Mouse (Mus musculus): ENCODE data around the gene Hoxb1.

Gene Hoxb1

GRCm38 (mm10) chr11:96365441-96366091 is at the start of gene Hoxb1:
TSS of gene Hoxb1 (plus strand) at chr11:96365752.
- DNase-seq (ENCODE audit: low read depth, low spot score): no peak

GRCm38 (mm10) chr11:96316696-96317607 is 48.6 kb upstream of the Hoxb1 start:
- no peak for DNase-seq (ENCODE audit: low read depth, low spot score)

- DNase-seq (ENCODE audit: low read depth, low spot score): no peak
Measured at GRCm38 (mm10) chr11:96317608-96318367, 47.8 kb upstream of the Hoxb1 start, which contains the start of gene Hoxb4. TSS of gene Hoxb4 (plus strand) at chr11:96318267.

- no peak for DNase-seq (ENCODE audit: low read depth, low spot score)
Measured at GRCm38 (mm10) chr11:96318368-96319070, 47.0 kb upstream of the Hoxb1 start.

GRCm38 (mm10) chr11:96319071-96319902 is 46.3 kb upstream of the Hoxb1 start:
- no peak for DNase-seq (ENCODE audit: low read depth, low spot score)

- DNase-seq (ENCODE audit: low read depth, low spot score): no peak
Measured at GRCm38 (mm10) chr11:96319910-96320309, 45.6 kb upstream of the Hoxb1 start.

- no peak for DNase-seq (ENCODE audit: low read depth, low spot score)
Measured at GRCm38 (mm10) chr11:96320688-96321087, 44.9 kb upstream of the Hoxb1 start.

- no peak for DNase-seq (ENCODE audit: low read depth, low spot score)
Measured at GRCm38 (mm10) chr11:96321846-96322245, 43.7 kb upstream of the Hoxb1 start.

- no peak for DNase-seq (ENCODE audit: low read depth, low spot score)
Measured at GRCm38 (mm10) chr11:96322738-96323137, 42.8 kb upstream of the Hoxb1 start.

- no peak for DNase-seq (ENCODE audit: low read depth, low spot score)
Measured at GRCm38 (mm10) chr11:96323154-96323553, 42.4 kb upstream of the Hoxb1 start, which contains the start of gene Hoxb3. TSS of gene Hoxb3 (plus strand) at chr11:96323326.

- DNase-seq (ENCODE audit: low read depth, low spot score): no peak
Measured at GRCm38 (mm10) chr11:96324125-96324524, 41.4 kb upstream of the Hoxb1 start.

- DNase-seq (ENCODE audit: low read depth, low spot score): no peak
Measured at GRCm38 (mm10) chr11:96324965-96325364, 40.6 kb upstream of the Hoxb1 start.

GRCm38 (mm10) chr11:96325747-96326212 is 39.8 kb upstream of the Hoxb1 start:
- DNase-seq (ENCODE audit: low read depth, low spot score): no peak

GRCm38 (mm10) chr11:96326705-96327104 is 38.8 kb upstream of the Hoxb1 start:
- DNase-seq (ENCODE audit: low read depth, low spot score): no peak

- DNase-seq (ENCODE audit: low read depth, low spot score): no peak
Measured at GRCm38 (mm10) chr11:96327122-96327521, 38.4 kb upstream of the Hoxb1 start.

GRCm38 (mm10) chr11:96327750-96328149 is 37.8 kb upstream of the Hoxb1 start:
- DNase-seq (ENCODE audit: low read depth, low spot score): no peak

GRCm38 (mm10) chr11:96328605-96329004 is 36.9 kb upstream of the Hoxb1 start:
- DNase-seq (ENCODE audit: low read depth, low spot score): no peak

GRCm38 (mm10) chr11:96332105-96332504 is 33.4 kb upstream of the Hoxb1 start:
- DNase-seq (ENCODE audit: low read depth, low spot score): no peak

GRCm38 (mm10) chr11:96332618-96333032 is 32.9 kb upstream of the Hoxb1 start:
- DNase-seq (ENCODE audit: low read depth, low spot score): no peak
